Mouse (Mus musculus): ENCODE data around the gene Agap2.

Agap2 gene

DNA sequence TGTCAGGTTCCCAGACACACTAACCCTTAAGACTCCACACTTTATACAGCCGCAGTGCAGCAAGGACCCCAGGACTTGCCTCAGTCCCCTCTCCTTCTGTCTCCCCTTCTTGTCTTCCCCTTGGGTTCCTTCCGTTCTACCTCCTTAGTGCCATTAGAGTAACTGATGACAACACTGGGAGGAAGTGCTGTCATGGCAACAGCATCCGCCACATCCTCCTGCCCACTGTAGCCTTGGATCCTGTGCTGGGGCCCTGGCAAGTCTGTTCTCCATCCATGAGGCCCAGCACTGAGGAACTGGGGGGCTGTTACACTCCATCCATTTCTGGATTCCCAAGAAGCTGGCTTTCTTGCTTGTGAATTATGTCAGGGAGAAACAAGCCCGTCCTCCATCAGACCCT lies 998 bp downstream of the Agap2 start:
- no peak for DNase-seq (ENCODE audit: low spot score in 2 of 2)

DNA sequence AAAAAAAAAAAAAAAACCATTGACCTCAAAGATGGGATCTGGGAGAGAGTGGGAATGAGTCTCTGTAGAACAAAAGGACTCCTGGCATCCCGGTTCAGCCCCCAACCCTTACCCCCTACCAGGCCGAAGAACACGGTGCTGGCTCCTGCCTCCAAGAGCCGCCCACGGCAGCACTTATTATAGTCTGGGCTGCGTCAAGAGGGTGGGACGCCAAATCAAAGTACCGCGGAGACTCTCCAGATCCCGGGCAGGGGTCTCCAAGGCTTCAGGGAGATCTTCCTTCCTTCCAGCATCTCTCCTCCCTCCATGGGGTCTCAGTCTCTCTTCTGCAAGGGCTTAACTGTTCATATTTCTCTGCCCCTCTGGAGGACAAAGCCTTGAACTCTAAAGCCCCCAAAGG lies 2.4 kb downstream of the Agap2 start:
- DNase-seq (ENCODE audit: low spot score in 2 of 2), result no peak

GRCm38 (mm10) chr10:127078001-127078676 lies 3.1 kb downstream of the Agap2 start:
- no peak for DNase-seq (ENCODE audit: low spot score in 2 of 2)

DNA sequence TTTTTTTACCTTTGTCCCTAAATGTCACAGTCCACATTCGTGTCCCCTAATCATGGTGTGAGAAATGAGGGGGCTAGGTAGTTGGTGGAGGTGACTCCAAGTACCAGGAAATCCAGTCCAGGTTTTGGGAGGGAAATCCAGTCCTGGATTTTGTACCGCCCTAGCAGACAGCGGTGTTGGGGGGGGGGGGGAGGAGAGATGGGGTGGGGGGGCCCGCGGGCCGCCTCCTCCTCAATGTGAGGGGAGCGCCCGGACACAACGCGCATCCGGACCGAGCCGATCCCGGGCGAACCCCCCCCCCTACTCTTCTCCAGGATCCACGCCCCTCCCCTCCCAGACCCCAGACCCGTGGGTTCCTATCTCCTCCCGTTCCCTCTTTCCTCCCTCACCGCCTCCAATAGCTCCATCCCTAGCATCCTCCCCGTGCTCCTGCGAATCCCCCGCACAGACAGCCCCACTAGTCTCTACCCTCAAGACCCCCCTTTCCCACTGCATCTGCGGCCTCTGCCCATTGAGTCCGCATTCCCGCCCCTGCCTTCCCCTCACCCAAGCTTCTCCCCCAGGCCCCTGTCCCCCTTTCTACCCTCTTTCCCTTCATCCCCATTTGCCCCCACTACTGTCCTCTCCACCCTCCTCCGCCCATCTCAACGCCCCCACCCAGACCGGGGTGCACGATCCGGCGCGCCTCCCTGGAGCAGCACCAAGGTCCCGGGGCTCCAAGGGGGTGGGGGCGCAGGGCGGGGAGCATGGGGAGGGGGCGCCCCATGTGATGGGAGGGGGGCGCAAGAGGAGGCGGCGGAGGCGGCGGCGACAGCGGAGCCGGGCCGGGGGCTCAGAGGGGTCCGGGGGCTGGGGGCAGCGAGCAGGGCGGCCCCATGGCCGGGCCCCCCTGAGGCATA lies 3.8 kb downstream of the Agap2 start:
- no peak for DNase-seq (ENCODE audit: low spot score in 2 of 2)

GRCm38 (mm10) chr10:127079665-127080391 lies 4.7 kb downstream of the Agap2 start:
- DNase-seq (ENCODE audit: low spot score in 2 of 2), result no peak

DNA sequence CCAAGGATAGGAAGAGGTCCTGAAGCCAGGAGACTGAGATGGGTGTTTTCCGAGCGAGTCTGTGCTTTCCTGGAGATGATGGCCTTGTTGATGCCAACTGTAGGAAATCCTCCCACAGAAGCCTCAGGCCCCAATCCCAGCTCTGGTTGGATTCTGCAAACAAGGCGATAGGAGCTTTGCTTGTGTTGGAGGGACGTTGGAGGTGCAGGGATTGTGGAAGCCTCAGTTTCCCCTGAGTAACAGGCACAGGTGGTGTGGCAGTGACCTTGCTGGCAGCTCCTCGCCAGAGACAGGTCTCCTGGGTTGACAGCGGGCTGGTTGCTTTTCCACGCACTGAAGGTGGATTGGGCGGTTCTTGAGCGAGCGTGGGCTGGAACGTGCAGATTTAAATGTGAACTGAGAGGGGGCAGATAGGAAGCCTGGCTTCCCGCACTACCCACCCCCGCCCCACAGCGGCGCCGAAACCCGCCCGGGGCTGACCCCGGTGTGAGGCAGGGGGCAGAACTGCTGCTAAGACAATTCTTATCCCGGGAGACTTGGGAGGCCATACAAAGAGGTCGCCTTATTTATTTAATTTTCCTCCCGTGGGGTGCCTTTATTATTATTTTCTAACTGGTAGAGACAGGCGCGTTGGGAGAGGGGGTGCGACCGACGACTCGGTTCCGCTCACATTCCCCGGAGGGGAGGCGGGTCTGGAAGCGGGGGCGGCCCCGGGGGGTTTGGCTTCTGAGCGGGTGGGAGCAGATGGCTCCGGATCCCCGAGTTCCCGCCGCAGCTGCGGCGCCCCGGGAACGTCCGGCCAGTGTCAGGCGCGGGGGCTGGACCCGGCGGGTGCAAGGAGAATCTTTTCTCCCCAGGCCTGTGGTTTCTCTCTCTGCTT lies 6.1 kb downstream of the Agap2 start:
- DNase-seq (ENCODE audit: low spot score in 2 of 2), result no peak

DNA sequence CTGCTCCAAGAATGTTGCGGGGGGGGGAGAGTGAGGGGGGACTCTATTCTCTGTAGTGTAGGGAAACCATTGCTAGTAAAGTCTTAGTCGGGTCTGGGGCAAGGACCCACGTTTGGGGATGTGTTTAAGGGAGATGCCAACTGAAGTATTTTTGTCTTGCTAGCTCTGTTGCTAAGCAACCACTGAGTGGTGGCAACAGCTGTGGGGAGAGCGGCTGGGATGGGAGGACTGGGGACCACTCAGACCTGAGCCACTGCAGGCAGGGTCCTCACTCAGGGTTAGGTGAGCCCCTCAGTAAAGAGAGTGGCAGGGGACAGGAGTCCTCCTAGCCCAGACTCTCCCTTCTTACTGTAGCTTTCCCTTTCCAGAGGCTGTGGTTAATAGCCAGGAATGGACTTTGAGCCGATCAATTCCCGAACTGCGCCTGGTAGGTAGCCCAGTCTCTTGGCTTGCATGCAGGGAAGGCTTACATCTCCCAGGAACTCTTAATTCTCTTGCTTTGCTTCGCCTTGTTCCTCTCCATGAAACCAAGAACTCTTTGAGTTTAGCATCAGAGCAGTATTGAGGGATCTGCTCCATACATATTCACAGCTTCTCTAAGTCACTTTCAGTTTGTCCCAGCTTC lies 7.0 kb downstream of the Agap2 start:
- no peak for DNase-seq (ENCODE audit: low spot score in 2 of 2)

DNA sequence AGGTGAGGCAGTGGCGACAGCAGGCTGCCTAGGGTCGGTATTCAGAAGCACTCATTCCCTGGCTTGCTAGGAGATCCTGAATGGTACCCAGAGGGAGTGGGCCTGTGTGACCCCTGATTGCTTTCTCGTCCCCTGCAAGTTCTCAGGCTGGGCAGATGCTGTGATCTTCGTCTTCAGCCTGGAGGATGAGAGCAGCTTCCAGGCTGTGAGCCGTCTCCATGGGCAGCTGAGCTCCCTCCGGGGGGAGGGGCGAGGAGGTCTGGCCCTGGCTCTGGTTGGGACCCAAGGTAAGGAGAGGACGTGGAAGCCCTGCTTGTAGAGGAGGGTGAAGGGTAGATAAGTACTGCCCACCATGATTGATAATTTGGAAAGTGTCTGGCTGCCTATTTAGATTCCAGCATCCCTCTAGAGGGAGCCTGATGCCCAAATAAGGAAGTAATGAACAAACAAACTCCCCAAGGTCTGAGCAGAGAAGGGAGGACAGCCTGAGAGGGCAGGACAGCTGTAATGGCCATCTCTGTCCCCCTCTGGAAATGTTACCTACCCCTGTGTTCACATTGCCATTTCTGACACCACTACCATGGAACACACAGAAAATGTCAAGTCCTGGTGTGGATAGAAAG lies 8.3 kb downstream of the Agap2 start:
- DNase-seq (ENCODE audit: low spot score in 2 of 2), result no peak

GRCm38 (mm10) chr10:127083915-127084306 lies 8.8 kb downstream of the Agap2 start:
- no peak for DNase-seq (ENCODE audit: low spot score in 2 of 2)

DNA sequence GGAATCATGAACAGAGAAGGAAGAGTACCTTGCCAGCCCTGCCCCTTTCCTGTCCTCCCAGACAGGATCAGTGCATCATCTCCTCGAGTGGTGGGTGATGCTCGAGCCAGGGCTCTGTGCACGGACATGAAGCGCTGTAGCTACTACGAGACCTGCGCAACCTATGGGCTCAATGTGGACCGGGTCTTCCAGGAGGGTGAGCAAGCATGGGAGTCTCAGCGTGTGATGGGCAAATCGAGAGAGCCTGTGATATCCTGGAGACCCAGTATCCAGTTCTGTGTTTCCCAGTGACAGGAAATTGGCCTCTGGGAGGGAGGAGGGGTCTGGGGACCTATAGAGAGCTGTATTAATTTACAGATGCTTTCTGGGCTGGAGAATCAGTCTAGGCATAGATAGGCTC lies 10.0 kb downstream of the Agap2 start:
- no peak for DNase-seq (ENCODE audit: low spot score in 2 of 2)

DNA sequence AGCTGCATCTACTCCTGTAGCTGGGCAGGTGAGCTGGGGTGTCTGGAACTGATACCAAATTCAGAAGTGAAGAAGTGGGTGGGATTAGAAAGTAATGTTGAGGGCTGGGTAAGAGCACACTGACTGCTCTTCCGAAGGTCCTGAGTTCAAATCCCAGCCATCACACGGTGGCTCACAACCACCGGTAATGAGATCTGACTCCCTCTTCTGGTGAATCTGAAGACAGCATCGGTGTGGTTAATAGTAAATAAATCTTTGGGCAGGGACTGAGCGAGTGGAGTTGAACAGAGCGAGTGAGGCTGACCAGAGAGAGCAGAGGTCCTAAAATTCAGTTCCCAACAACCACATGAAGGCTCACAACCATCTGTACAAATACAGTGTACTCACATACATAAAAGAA lies 10.5 kb downstream of the Agap2 start:
- no peak for DNase-seq (ENCODE audit: low spot score in 2 of 2)

GRCm38 (mm10) chr10:127090560-127091411 lies 15.7 kb downstream of the Agap2 start:
- DNase-seq (ENCODE audit: low spot score in 2 of 2), result no peak

GRCm38 (mm10) chr10:127091507-127092396 lies 16.7 kb downstream of the Agap2 start:
- no peak for DNase-seq (ENCODE audit: low spot score in 2 of 2)

DNA sequence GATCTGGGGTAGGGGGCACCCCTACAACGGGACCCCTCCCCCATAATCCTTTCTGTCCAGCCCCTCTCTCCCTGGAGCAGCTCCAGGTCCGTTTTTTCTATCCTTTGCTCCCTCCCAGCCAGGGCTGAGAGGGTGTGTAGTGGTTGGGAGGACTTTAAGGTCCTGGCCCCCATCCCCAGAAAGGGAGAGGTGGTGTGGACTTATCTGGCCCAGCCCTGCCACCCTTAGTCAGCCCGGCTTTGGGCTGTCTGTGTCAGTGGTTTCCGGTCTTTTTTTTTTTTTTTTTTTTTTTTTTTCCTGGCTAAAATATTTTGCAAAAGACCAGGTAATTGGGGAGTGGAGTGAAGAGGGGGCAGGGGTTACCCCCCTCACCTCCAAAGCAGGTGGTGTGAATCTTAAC lies 17.7 kb downstream of the Agap2 start:
- DNase-seq (ENCODE audit: low spot score in 2 of 2), result no peak

GRCm38 (mm10) chr10:127094382-127094802 lies 19.3 kb downstream of the Agap2 start:
- DNase-seq (ENCODE audit: low spot score in 2 of 2), result no peak

GRCm38 (mm10) chr10:127098514-127098913 lies 23.4 kb downstream of the Agap2 start:
- no peak for DNase-seq (ENCODE audit: low spot score in 2 of 2)

DNA sequence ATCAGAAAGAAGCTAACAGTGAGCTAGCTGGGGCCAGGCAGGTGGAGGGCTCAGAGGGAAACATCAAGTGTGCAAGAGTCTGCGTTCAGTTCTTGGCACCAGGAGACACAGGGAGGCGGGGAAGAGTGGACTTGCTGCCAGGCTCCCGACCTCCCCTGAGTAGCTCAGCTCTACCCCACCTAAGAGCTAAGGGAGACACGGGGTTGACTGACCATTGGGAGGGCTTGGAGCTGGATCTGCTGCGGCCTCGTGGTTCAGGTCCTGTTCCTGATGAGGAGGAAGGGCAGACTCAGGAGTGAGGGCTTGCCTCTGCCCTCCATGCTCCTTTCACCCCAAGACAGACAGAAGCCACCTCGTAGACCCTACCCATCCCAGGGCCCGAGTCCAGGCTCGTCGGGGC lies 24.1 kb downstream of the Agap2 start:
- no peak for DNase-seq (ENCODE audit: low spot score in 2 of 2)

DNA sequence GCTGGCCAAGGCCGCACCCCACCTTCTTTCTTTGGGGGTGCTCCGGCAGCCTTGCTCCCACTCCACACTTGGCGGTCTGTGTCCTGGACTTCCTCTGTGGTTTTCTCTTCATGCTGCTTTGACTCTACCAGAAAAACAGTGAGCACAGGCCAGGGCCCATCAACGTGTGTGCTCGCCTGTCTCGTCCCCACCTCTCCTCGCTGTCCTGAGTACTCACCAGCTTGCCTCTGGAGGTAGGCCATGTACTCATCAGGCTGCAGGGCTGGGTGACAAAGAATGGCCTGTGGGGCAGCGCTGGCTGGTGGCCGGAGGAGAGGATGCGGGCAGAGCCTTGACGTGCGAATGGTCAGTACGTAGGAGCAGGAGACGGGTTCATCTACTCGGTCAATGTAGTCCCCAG lies 24.8 kb downstream of the Agap2 start:
- no peak for DNase-seq (ENCODE audit: low spot score in 2 of 2)

DNA sequence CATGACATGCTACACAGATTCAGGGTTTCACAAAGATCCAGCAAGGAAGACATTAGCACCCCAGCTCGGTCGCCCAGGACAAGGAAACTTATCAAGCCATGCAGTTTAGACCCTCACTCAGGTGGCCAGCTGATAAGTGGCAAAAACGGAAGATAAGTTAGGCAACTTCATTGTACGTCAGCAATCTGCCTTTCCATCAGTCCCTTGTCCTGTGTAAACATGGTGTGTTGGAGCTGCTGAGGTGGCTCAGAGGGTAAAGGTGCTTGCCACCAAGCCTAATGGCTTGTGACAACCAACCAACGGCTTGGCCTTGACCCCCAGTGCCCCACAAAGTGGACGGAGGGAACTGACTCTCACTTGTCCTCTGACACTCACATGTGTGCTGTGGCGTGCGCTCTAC lies 25.3 kb downstream of the Agap2 start:
- DNase-seq (ENCODE audit: low spot score in 2 of 2), result no peak

Data from spleen, postnatal 14 days (tissue).